Mouse (Mus musculus): ENCODE data around the gene Cfap126.
"Not testable (repeated sequence)": the region's sequence is repeated elsewhere in the genome, so short reads cannot be mapped to it uniquely, and the experiment has no call there.

Gene Cfap126

GRCm38 (mm10) chr1:171113873-171114299 is at the start of gene Cfap126:
Gene Cfap126 (plus strand): TSS chr1:171113918.
- peak; percentile 90 for DNase-seq (ENCODE audit: low spot score)

- DNase-seq (ENCODE audit: low spot score): peak; percentile 67
Measured at GRCm38 (mm10) chr1:171064491-171065242, 49.1 kb upstream of the Cfap126 start, which contains the start of gene Fcgr3. Gene Fcgr3 (minus strand): TSS chr1:171064935.

GRCm38 (mm10) chr1:171065243-171065587 is 48.5 kb upstream of the Cfap126 start:
- not testable (repeated sequence) for DNase-seq (ENCODE audit: low spot score)

- DNase-seq (ENCODE audit: low spot score): not testable (repeated sequence)
Measured at GRCm38 (mm10) chr1:171065768-171066167, 48.0 kb upstream of the Cfap126 start.

- DNase-seq (ENCODE audit: low spot score): not testable (repeated sequence)
Measured at GRCm38 (mm10) chr1:171066583-171066982, 47.1 kb upstream of the Cfap126 start.

GRCm38 (mm10) chr1:171067928-171068327 is 45.8 kb upstream of the Cfap126 start:
- not testable (repeated sequence) for DNase-seq (ENCODE audit: low spot score)

GRCm38 (mm10) chr1:171069508-171069907 is 44.2 kb upstream of the Cfap126 start:
- DNase-seq (ENCODE audit: low spot score): peak; percentile 27

- not testable (repeated sequence) for DNase-seq (ENCODE audit: low spot score)
Measured at GRCm38 (mm10) chr1:171070879-171071278, 42.8 kb upstream of the Cfap126 start.

GRCm38 (mm10) chr1:171071726-171072125 is 42.0 kb upstream of the Cfap126 start:
- not testable (repeated sequence) for DNase-seq (ENCODE audit: low spot score)

GRCm38 (mm10) chr1:171072217-171072616 is 41.5 kb upstream of the Cfap126 start:
- DNase-seq (ENCODE audit: low spot score): not testable (repeated sequence)

- peak; percentile 54 for DNase-seq (ENCODE audit: low spot score)
Measured at GRCm38 (mm10) chr1:171074283-171074682, 39.4 kb upstream of the Cfap126 start.

- not testable (repeated sequence) for DNase-seq (ENCODE audit: low spot score)
Measured at GRCm38 (mm10) chr1:171076176-171076575, 37.5 kb upstream of the Cfap126 start.

- DNase-seq (ENCODE audit: low spot score): not testable (repeated sequence)
Measured at GRCm38 (mm10) chr1:171077192-171077591, 36.5 kb upstream of the Cfap126 start.

GRCm38 (mm10) chr1:171077955-171078354 is 35.8 kb upstream of the Cfap126 start:
- DNase-seq (ENCODE audit: low spot score): not testable (repeated sequence)

- DNase-seq (ENCODE audit: low spot score): not testable (repeated sequence)
Measured at GRCm38 (mm10) chr1:171078419-171078818, 35.3 kb upstream of the Cfap126 start.

- not testable (repeated sequence) for DNase-seq (ENCODE audit: low spot score)
Measured at GRCm38 (mm10) chr1:171079345-171079744, 34.4 kb upstream of the Cfap126 start.

GRCm38 (mm10) chr1:171079825-171080224 is 33.9 kb upstream of the Cfap126 start:
- DNase-seq (ENCODE audit: low spot score): not testable (repeated sequence)

- DNase-seq (ENCODE audit: low spot score): not testable (repeated sequence)
Measured at GRCm38 (mm10) chr1:171081512-171082231, 32.0 kb upstream of the Cfap126 start.

- no peak for DNase-seq (ENCODE audit: low spot score)
Measured at GRCm38 (mm10) chr1:171085718-171086117, 28.0 kb upstream of the Cfap126 start.

GRCm38 (mm10) chr1:171088237-171088869 is 25.4 kb upstream of the Cfap126 start:
- not testable (repeated sequence) for DNase-seq (ENCODE audit: low spot score)

- no peak for DNase-seq (ENCODE audit: low spot score)
Measured at GRCm38 (mm10) chr1:171089891-171090290, 23.8 kb upstream of the Cfap126 start.

GRCm38 (mm10) chr1:171090761-171091160 is 23.0 kb upstream of the Cfap126 start:
- DNase-seq (ENCODE audit: low spot score): no peak

Data from MN1 (cell line).